Mouse (Mus musculus): ENCODE data around the gene Tex38. TPM values are rescaled to one million over a fixed set of nuclear protein-coding genes. Genes with fewer than 3 reads are reported as not detected.

Gene Tex38
- polyA plus RNA-seq, 1 experiment from 2014 or later = not detected

- no peaks in the 10 kb centered on the region for H3K27me3 ChIP-seq (ENCODE audit: control insufficient read depth, insufficient read depth, low read length)
- no peak overlapping the region for H3K4me3 ChIP-seq (ENCODE audit: low read depth, low read length)
- DNase-seq (ENCODE audit: low spot score) (no peak), ATAC-seq (replicated peaks; ENCODE audit: insufficient number of reproducible peaks, low FRiP score, low TSS enrichment, low read depth) (no peak)
- no peaks in the 10 kb centered on the region for H3K9me3 ChIP-seq (replicated peaks; ENCODE audit: control insufficient read depth, low read length)
- H3K36me3 ChIP-seq (replicated peaks; ENCODE audit: control insufficient read depth, insufficient read depth, low read depth, low read length) = no peaks in the 10 kb centered on the region
- 82% methylated on average over 3 of the region's 3 CpGs for whole genome bisulfite sequencing
- no peak overlapping the region for H3K27ac ChIP-seq (replicated peaks; ENCODE audit: low read depth, low read length)
- no peaks in the 10 kb centered on the region for H3K4me1 ChIP-seq (ENCODE audit: control insufficient read depth, insufficient read depth, low read length)
- no peak overlapping the region for H3K9ac ChIP-seq (replicated peaks; ENCODE audit: low read length)
- H3K4me2 ChIP-seq (ENCODE audit: low read depth, low read length) = no peak overlapping the region
Measured at GRCm38 (mm10) chr4:115821928-115822327, 41.1 kb upstream of the Tex38 start.

GRCm38 (mm10) chr4:115821431-115821830 is 40.6 kb upstream of the Tex38 start:
- Histone ChIP-seq H3K4me2 (ENCODE audit: low read depth, low read length) (no peak overlapping the region), H3K9ac (replicated peaks; ENCODE audit: low read length) (no peak overlapping the region), H3K9me3 (replicated peaks; ENCODE audit: control insufficient read depth, low read length) (no peaks in the 10 kb centered on the region), H3K27me3 (ENCODE audit: control insufficient read depth, insufficient read depth, low read length) (no peaks in the 10 kb centered on the region), H3K27ac (replicated peaks; ENCODE audit: low read depth, low read length) (no peak overlapping the region), H3K4me3 (ENCODE audit: low read depth, low read length) (no peak overlapping the region), H3K36me3 (replicated peaks; ENCODE audit: control insufficient read depth, insufficient read depth, low read depth, low read length) (no peaks in the 10 kb centered on the region), H3K4me1 (ENCODE audit: control insufficient read depth, insufficient read depth, low read length) (no peaks in the 10 kb centered on the region)
- no peak for DNase-seq (ENCODE audit: low spot score)
- no peak for ATAC-seq (replicated peaks; ENCODE audit: insufficient number of reproducible peaks, low FRiP score, low TSS enrichment, low read depth)

GRCm38 (mm10) chr4:115820944-115821343 is 40.1 kb upstream of the Tex38 start:
- no peak overlapping the region for H3K27ac ChIP-seq (replicated peaks; ENCODE audit: low read depth, low read length)
- H3K4me3 ChIP-seq (ENCODE audit: low read depth, low read length) = no peak overlapping the region
- no peak overlapping the region for H3K4me2 ChIP-seq (ENCODE audit: low read depth, low read length)
- H3K36me3 ChIP-seq (replicated peaks; ENCODE audit: control insufficient read depth, insufficient read depth, low read depth, low read length) = no peaks in the 10 kb centered on the region
- no peak for DNase-seq (ENCODE audit: low spot score)
- H3K27me3 ChIP-seq (ENCODE audit: control insufficient read depth, insufficient read depth, low read length) = no peaks in the 10 kb centered on the region
- WGBS = 63% methylated on average over 3 of the region's 3 CpGs
- H3K9ac ChIP-seq (replicated peaks; ENCODE audit: low read length) = no peak overlapping the region
- H3K4me1 ChIP-seq (ENCODE audit: control insufficient read depth, insufficient read depth, low read length) = no peaks in the 10 kb centered on the region
- H3K9me3 ChIP-seq (replicated peaks; ENCODE audit: control insufficient read depth, low read length) = no peaks in the 10 kb centered on the region
- ATAC-seq (replicated peaks; ENCODE audit: insufficient number of reproducible peaks, low FRiP score, low TSS enrichment, low read depth) = no peak

- H3K9me3 ChIP-seq (replicated peaks; ENCODE audit: control insufficient read depth, low read length) = no peaks in the 10 kb centered on the region
- WGBS = 78% methylated on average over 3 of the region's 3 CpGs
- H3K27me3 ChIP-seq (ENCODE audit: control insufficient read depth, insufficient read depth, low read length) = no peaks in the 10 kb centered on the region
- ATAC-seq (replicated peaks; ENCODE audit: insufficient number of reproducible peaks, low FRiP score, low TSS enrichment, low read depth) (no peak), DNase-seq (ENCODE audit: low spot score) (no peak)
- no peak overlapping the region for H3K9ac ChIP-seq (replicated peaks; ENCODE audit: low read length)
- no peaks in the 10 kb centered on the region for H3K4me1 ChIP-seq (ENCODE audit: control insufficient read depth, insufficient read depth, low read length)
- no peak overlapping the region for H3K27ac ChIP-seq (replicated peaks; ENCODE audit: low read depth, low read length)
- no peak overlapping the region for H3K4me3 ChIP-seq (ENCODE audit: low read depth, low read length)
- H3K4me2 ChIP-seq (ENCODE audit: low read depth, low read length) = no peak overlapping the region
- H3K36me3 ChIP-seq (replicated peaks; ENCODE audit: control insufficient read depth, insufficient read depth, low read depth, low read length) = no peaks in the 10 kb centered on the region
Measured at GRCm38 (mm10) chr4:115820199-115820598, 39.4 kb upstream of the Tex38 start.

GRCm38 (mm10) chr4:115815606-115816005 is 34.8 kb upstream of the Tex38 start:
- H3K36me3 ChIP-seq (replicated peaks; ENCODE audit: control insufficient read depth, insufficient read depth, low read depth, low read length) = no peaks in the 10 kb centered on the region

GRCm38 (mm10) chr4:115812326-115812725 is 31.5 kb upstream of the Tex38 start:
- Histone ChIP-seq H3K4me3 (ENCODE audit: low read depth, low read length) (no peak overlapping the region), H3K4me1 (ENCODE audit: control insufficient read depth, insufficient read depth, low read length) (no peaks in the 10 kb centered on the region), H3K36me3 (replicated peaks; ENCODE audit: control insufficient read depth, insufficient read depth, low read depth, low read length) (no peaks in the 10 kb centered on the region), H3K9ac (replicated peaks; ENCODE audit: low read length) (no peak overlapping the region), H3K4me2 (ENCODE audit: low read depth, low read length) (no peak overlapping the region), H3K27ac (replicated peaks; ENCODE audit: low read depth, low read length) (no peak overlapping the region), H3K27me3 (ENCODE audit: control insufficient read depth, insufficient read depth, low read length) (no peaks in the 10 kb centered on the region), H3K9me3 (replicated peaks; ENCODE audit: control insufficient read depth, low read length) (no peaks in the 10 kb centered on the region)
- DNase-seq (ENCODE audit: low spot score) = no peak
- WGBS = 84% methylated on average over 4 of the region's 4 CpGs
- no peak for ATAC-seq (replicated peaks; ENCODE audit: insufficient number of reproducible peaks, low FRiP score, low TSS enrichment, low read depth)

More at GRCm38 (mm10) chr4:115815606-115816005, 34.8 kb upstream of the Tex38 start:
- Histone ChIP-seq H3K4me1 (ENCODE audit: control insufficient read depth, insufficient read depth, low read length) (no peaks in the 10 kb centered on the region), H3K9ac (replicated peaks; ENCODE audit: low read length) (no peak overlapping the region), H3K27ac (replicated peaks; ENCODE audit: low read depth, low read length) (no peak overlapping the region), H3K27me3 (ENCODE audit: control insufficient read depth, insufficient read depth, low read length) (no peaks in the 10 kb centered on the region), H3K9me3 (replicated peaks; ENCODE audit: control insufficient read depth, low read length) (no peaks in the 10 kb centered on the region), H3K4me2 (ENCODE audit: low read depth, low read length) (no peak overlapping the region), H3K4me3 (ENCODE audit: low read depth, low read length) (no peak overlapping the region)
- no peak for ATAC-seq (replicated peaks; ENCODE audit: insufficient number of reproducible peaks, low FRiP score, low TSS enrichment, low read depth)
- no peak for DNase-seq (ENCODE audit: low spot score)
- WGBS = 90% methylated on average over 5 of the region's 5 CpGs

GRCm38 (mm10) chr4:115799981-115800380 is 19.2 kb upstream of the Tex38 start:
- H3K27me3 ChIP-seq (ENCODE audit: control insufficient read depth, insufficient read depth, low read length) = no peaks in the 10 kb centered on the region
- H3K4me1 ChIP-seq (ENCODE audit: control insufficient read depth, insufficient read depth, low read length) = no peaks in the 10 kb centered on the region
- H3K9ac ChIP-seq (replicated peaks; ENCODE audit: low read length) = no peak overlapping the region
- H3K27ac ChIP-seq (replicated peaks; ENCODE audit: low read depth, low read length) = no peak overlapping the region
- H3K36me3 ChIP-seq (replicated peaks; ENCODE audit: control insufficient read depth, insufficient read depth, low read depth, low read length) = no peaks in the 10 kb centered on the region; the same call in none of the 2 replicates
- ATAC-seq (replicated peaks; ENCODE audit: insufficient number of reproducible peaks, low FRiP score, low TSS enrichment, low read depth) (no peak), DNase-seq (ENCODE audit: low spot score) (no peak)
- no peak overlapping the region for H3K4me2 ChIP-seq (ENCODE audit: low read depth, low read length)
- 92% methylated on average over 3 of the region's 3 CpGs for WGBS
- H3K4me3 ChIP-seq (ENCODE audit: low read depth, low read length) = no peak overlapping the region
- no peaks in the 10 kb centered on the region for H3K9me3 ChIP-seq (replicated peaks; ENCODE audit: control insufficient read depth, low read length)

- DNase-seq (ENCODE audit: low spot score) = no peak
- no peak overlapping the region for H3K27ac ChIP-seq (replicated peaks; ENCODE audit: low read depth, low read length)
Measured at GRCm38 (mm10) chr4:115795360-115795759, 14.5 kb upstream of the Tex38 start.

More at GRCm38 (mm10) chr4:115795360-115795759, 14.5 kb upstream of the Tex38 start:
- no peak overlapping the region for H3K9ac ChIP-seq (replicated peaks; ENCODE audit: low read length)
- H3K27me3 ChIP-seq (ENCODE audit: control insufficient read depth, insufficient read depth, low read length) = no peaks in the 10 kb centered on the region
- H3K36me3 ChIP-seq (replicated peaks; ENCODE audit: control insufficient read depth, insufficient read depth, low read depth, low read length) = no peaks in the 10 kb centered on the region; the same call in none of the 2 replicates
- no peak overlapping the region for H3K4me2 ChIP-seq (ENCODE audit: low read depth, low read length)
- no peaks in the 10 kb centered on the region for H3K9me3 ChIP-seq (replicated peaks; ENCODE audit: control insufficient read depth, low read length)
- 97% methylated on average over 3 of the region's 3 CpGs for WGBS
- no peak overlapping the region for H3K4me3 ChIP-seq (ENCODE audit: low read depth, low read length)
- no peaks in the 10 kb centered on the region for H3K4me1 ChIP-seq (ENCODE audit: control insufficient read depth, insufficient read depth, low read length)
- ATAC-seq (replicated peaks; ENCODE audit: insufficient number of reproducible peaks, low FRiP score, low TSS enrichment, low read depth) = no peak

All from embryonic facial prominence, embryonic 11.5 days (tissue).